Mouse (Mus musculus): Measurements from ENCODE around the gene Klk1b3.
"Not testable (repeated sequence)": the region's sequence is repeated elsewhere in the genome, so short reads cannot be mapped to it uniquely, and the experiment has no call there.

DNA sequence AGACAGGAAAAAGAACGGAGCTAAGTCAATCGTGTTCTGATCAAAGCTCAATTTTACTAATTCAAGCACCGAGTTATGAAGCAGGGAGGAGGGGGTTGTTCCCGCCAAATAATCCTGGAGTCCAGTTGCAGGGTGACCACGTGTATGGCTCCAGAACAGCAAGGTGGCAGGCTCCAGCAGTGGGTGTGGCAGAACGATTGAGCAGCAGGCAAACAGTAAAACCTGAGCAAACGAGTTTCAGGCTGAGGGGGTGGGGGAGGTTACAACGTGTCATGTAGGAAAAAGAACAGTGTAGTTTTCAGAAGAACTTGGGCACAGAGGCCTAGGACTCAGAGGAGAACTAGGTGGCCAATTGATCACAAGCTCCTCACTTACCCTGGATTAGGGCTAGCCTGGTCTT lies 11.5 kb upstream of the Klk1b3 start:
- TF ChIP-seq CTCF (IDR thresholded peaks at IDR 0.05; ENCODE audit: control insufficient read depth, insufficient read depth, insufficient read length); USF1 (IDR thresholded peaks at IDR 0.05; ENCODE audit: low read depth); CEBPB (IDR thresholded peaks at IDR 0.05; ENCODE audit: low read depth): not testable (repeated sequence)

All from C2C12 (cell line).